Mouse (Mus musculus) heart, adult 10 weeks (tissue): ENCODE data around the gene Ccdc191. TPM values are rescaled to one million over a fixed set of nuclear protein-coding genes. Genes with fewer than 3 reads are reported as not detected.

Experiments
- polyA plus RNA-seq: library from polyadenylated mRNA; stranded (reverse); fragments of 350-450 nt; fragmentation: Illumina TruSeq; extraction: RNeasy Lipid Tissue Mini Kit (QIAGEN cat#74804); gene quantifications from one replicate; pipeline ENCODE4 v1.2.3, GENCODE M21; 2014; ENCODE audit warnings: low read depth, low replicate concordance

Ccdc191 gene
- polyA plus RNA-seq = 3.1 TPM

GRCm38 (mm10) chr16:43889208-43890004, at the start of gene Ccdc191:
Gene Ccdc191, plus strand, starts transcription at chr16:43889800.

GRCm38 (mm10) chr16:43926341-43926859, 36.8 kb downstream of the Ccdc191 start, which contains the start of gene Qtrt2:
Gene Qtrt2, minus strand, starts transcription at chr16:43926809.

DNA sequence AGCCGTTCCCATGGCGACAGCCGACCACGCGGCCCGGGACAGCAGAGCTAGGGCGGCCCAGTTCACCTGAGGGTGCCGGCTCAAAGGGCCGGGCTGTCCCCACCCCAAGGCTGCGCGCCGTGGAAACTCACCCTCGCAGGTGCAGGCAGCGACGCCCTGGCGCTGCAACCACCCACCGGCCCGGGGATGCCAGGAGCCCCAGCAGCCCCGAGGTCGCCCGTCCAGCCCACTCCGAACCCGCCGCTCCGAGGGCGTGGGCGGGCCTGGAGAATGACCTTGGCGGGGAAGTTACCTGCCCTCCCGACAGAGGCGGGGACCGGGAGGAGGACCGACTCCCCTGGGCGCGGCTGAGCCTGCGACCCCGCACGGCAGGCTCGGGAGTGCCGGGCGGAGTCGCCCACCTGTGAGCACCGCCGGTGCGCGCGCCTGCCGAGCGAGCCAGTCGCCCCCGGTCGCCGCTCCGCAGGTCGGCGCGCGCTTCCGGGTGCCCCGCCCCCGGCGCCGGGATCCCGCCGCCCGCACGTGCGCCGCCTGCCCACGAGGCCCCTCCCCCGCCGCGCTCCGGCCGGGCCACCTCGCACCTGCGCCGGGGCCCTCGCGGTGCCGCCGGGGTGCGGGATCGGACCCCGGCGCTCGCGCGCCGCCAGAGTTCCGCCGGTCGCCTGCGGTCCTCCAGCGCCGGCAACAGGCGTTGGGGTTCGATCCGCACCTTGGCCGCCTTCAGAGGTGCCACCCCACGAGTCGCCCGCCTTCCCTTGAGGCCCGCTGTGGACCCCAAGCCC, 89.9 kb downstream of the Ccdc191 start, which contains the start of gene Zdhhc23:
Gene Zdhhc23, minus strand, starts transcription at position 464 of the 782 bp plus-strand sequence.

Other genes starting within 250 kb of the Ccdc191 start
- gene Tigit, start 225.7 kb upstream of the Ccdc191 start, polyA plus RNA-seq = not detected
- gene Drd3, start 135.8 kb upstream of the Ccdc191 start, polyA plus RNA-seq = not detected
- 14.2 TPM for gene Qtrt2, start 37.0 kb downstream of the Ccdc191 start, polyA plus RNA-seq
- 0.45 TPM for gene Zdhhc23, start 90.0 kb downstream of the Ccdc191 start, polyA plus RNA-seq
- gene Gramd1c, start 173.5 kb downstream of the Ccdc191 start, polyA plus RNA-seq = 0.89 TPM
- 15.0 TPM for gene Atp6v1a, start 249.9 kb downstream of the Ccdc191 start, polyA plus RNA-seq